Mouse (Mus musculus) liver, postnatal 0 days (tissue): ENCODE data around the gene Ptprg.

Experiments used
- CTCF ChIP-seq: sonication (generic); IDR thresholded peaks from 2 replicates; pipeline ENCODE4 v1.5.1; 2016; ENCODE audit warnings: antibody characterized with exemption, low read depth
- EP300 ChIP-seq: IDR thresholded peaks from 2 replicates; pipeline ENCODE4 v1.6.1; 2016; ENCODE audit warnings: antibody characterized with exemption, low read depth, mild to moderate bottlenecking

DNA sequence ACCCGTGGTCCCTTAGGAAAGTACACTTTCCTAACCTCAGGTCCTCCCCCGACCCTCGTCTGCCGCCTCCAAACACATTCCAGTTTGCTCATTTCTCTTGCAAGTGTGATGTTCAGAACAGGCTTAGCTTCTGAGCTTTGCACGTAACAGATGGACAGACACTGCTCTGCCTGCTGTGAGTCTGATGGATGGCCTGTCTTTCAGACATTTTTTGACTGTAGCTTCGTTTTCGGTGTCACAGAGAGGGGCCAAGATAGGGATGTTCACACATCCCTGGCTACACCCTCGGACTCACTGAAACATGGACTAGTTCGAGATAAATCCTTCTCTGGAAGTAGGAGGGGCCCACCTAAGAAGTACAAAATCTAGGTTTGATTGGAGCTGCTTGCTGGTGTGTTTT lies 339.3 kb downstream of the Ptprg start:
- TF ChIP-seq CTCF (no peak), EP300 (no peak)
